Mouse (Mus musculus) 3T3-L1 (cell line): Measurements from ENCODE around the gene Wdr62.

ENCODE experiments used
- DNase-seq: peaks from one replicate; pipeline ENCODE4 v3.0.0-alpha.2; 2015; ENCODE audit warnings: low read depth, low spot score

Wdr62 gene

GRCm38 (mm10) chr7:30306083-30306779 lies 26.0 kb upstream of the Wdr62 start:
- peak; percentile 56 for DNase-seq

- DNase-seq, result peak; percentile 59
Observed at GRCm38 (mm10) chr7:30300914-30301313, 20.7 kb upstream of the Wdr62 start.

- no peak for DNase-seq
Observed at GRCm38 (mm10) chr7:30297266-30297665, 17.0 kb upstream of the Wdr62 start.

- no peak for DNase-seq
Observed at GRCm38 (mm10) chr7:30296816-30297215, 16.6 kb upstream of the Wdr62 start.

GRCm38 (mm10) chr7:30295103-30295502 lies 14.9 kb upstream of the Wdr62 start:
- DNase-seq, result peak; percentile 53

- DNase-seq, result no peak
Observed at GRCm38 (mm10) chr7:30294296-30294695, 14.1 kb upstream of the Wdr62 start.

- no peak for DNase-seq
Observed at GRCm38 (mm10) chr7:30293795-30294194, 13.6 kb upstream of the Wdr62 start.

- DNase-seq, result peak; percentile 69
Observed at GRCm38 (mm10) chr7:30291215-30292131, 11.3 kb upstream of the Wdr62 start, which contains the start of gene Clip3. TSS of gene Clip3 (plus strand) at chr7:30291728.

GRCm38 (mm10) chr7:30289714-30290399 lies 9.6 kb upstream of the Wdr62 start:
- DNase-seq, result no peak

- DNase-seq, result no peak
Observed at GRCm38 (mm10) chr7:30289071-30289713, 9.0 kb upstream of the Wdr62 start.

- DNase-seq, result no peak
Observed at GRCm38 (mm10) chr7:30288046-30288445, 7.8 kb upstream of the Wdr62 start.

- DNase-seq, result peak; percentile 65
Observed at GRCm38 (mm10) chr7:30286701-30287410, 6.6 kb upstream of the Wdr62 start.

GRCm38 (mm10) chr7:30282740-30283139 lies 2.5 kb upstream of the Wdr62 start:
- DNase-seq, result no peak

GRCm38 (mm10) chr7:30281522-30281921 lies 1.3 kb upstream of the Wdr62 start:
- DNase-seq, result no peak

- DNase-seq, result peak; percentile 97
Observed at GRCm38 (mm10) chr7:30280670-30281138, 485 bp upstream of the Wdr62 start.

- DNase-seq, result peak; percentile 72
Observed at GRCm38 (mm10) chr7:30279536-30279935, 683 bp downstream of the Wdr62 start.

- DNase-seq, result peak; percentile 22
Observed at GRCm38 (mm10) chr7:30278911-30279310, 1.3 kb downstream of the Wdr62 start.

- DNase-seq, result no peak
Observed at GRCm38 (mm10) chr7:30274383-30274782, 5.8 kb downstream of the Wdr62 start.

GRCm38 (mm10) chr7:30269641-30270040 lies 10.6 kb downstream of the Wdr62 start:
- DNase-seq, result no peak

GRCm38 (mm10) chr7:30266780-30267179 lies 13.4 kb downstream of the Wdr62 start:
- no peak for DNase-seq

GRCm38 (mm10) chr7:30265935-30266334 lies 14.3 kb downstream of the Wdr62 start:
- DNase-seq, result no peak
